Mouse (Mus musculus) limb, embryonic 14.5 days (tissue): ENCODE results near the gene Tnfaip8l2. TPM values are rescaled to one million over a fixed set of nuclear protein-coding genes. Genes with fewer than 3 reads are reported as not detected.

ENCODE experiments used
- ATAC-seq: fragments of 200-750 bp; cut with Nextera tagmentation; 2 replicates; pipeline ENCODE4 v1.8.0; 2017; ENCODE audit warnings: low read depth, moderate number of reproducible peaks, moderate TSS enrichment; ENCODE audit not compliant: low FRiP score
- DNase-seq: peaks from one replicate; pipeline ENCODE4 v3.0.0-alpha.2; 2015; ENCODE audit warnings: low spot score
- H3K27ac ChIP-seq: fragments of 300-500 bp; sonication (generic); replicated peaks from 2 replicates; pipeline ENCODE4 v1.5.1; 2014; ENCODE audit warnings: low read depth, mild to moderate bottlenecking, low read length, moderate library complexity, mixed read lengths
- H3K27me3 ChIP-seq: fragments of 300-500 bp; sonication (generic); 2 replicates; pipeline ENCODE4 v1.6.1; 2014; ENCODE audit warnings: low read length, mixed read lengths; ENCODE audit not compliant: control insufficient read depth, insufficient read depth
- H3K36me3 ChIP-seq: fragments of 300-500 bp; sonication (generic); 2 replicates; pipeline ENCODE4 v1.6.1; 2014; ENCODE audit warnings: mild to moderate bottlenecking, low read length, moderate library complexity, mixed read lengths; ENCODE audit not compliant: control insufficient read depth, insufficient read depth
- H3K4me1 ChIP-seq: fragments of 300-500 bp; sonication (generic); 2 replicates; pipeline ENCODE4 v1.6.1; 2014; ENCODE audit warnings: antibody characterized with exemption, low read length, mixed read lengths; ENCODE audit not compliant: control insufficient read depth, insufficient read depth
- H3K4me2 ChIP-seq: fragments of 300-500 bp; sonication (generic); replicated peaks from 2 replicates; pipeline ENCODE4 v1.6.1; 2014; ENCODE audit warnings: low read depth, mild to moderate bottlenecking, low read length, moderate library complexity; ENCODE audit not compliant: severe bottlenecking
- H3K4me3 ChIP-seq: fragments of 300-500 bp; sonication (generic); replicated peaks from 2 replicates; pipeline ENCODE4 v1.5.1; 2014; ENCODE audit warnings: low read length
- H3K9ac ChIP-seq: fragments of 300-500 bp; sonication (generic); 2 replicates; pipeline ENCODE4 v1.6.1; 2014; ENCODE audit warnings: mild to moderate bottlenecking, low read depth, low read length, moderate library complexity; ENCODE audit not compliant: severe bottlenecking
- H3K9me3 ChIP-seq: fragments of 300-500 bp; sonication (generic); 2 replicates; pipeline ENCODE4 v1.6.1; 2016; ENCODE audit warnings: low read length; ENCODE audit not compliant: control insufficient read depth
- POLR2A ChIP-seq: fragments of 200-500 bp; IDR thresholded peaks from 2 replicates; pipeline ENCODE4 v1.8.0; 2012; ENCODE audit warnings: inconsistent platforms, mild to moderate bottlenecking, moderate library complexity, borderline replicate concordance; ENCODE audit not compliant: insufficient read depth, insufficient read length; ENCODE audit errors: extremely low read depth
- WGBS: fragments of 180-500 bp; shearing (Covaris S2); extraction: QIAGEN DNeasy Blood & Tissue Kit; methylation state at CpG from one replicate; pipeline ENCODE4 v1.1.7; 2014; 5-methylcytosine and 5-hydroxymethylcytosine counted together
- polyA plus RNA-seq, 2 experiments: library from polyadenylated mRNA; depleted of rRNA in 1 of 2; stranded (reverse) in 1 of 2; unstranded in 1 of 2; fragments of >200 nt; fragmentation: Nextera tagmentation in 1 of 2; extraction: Ambion mirVana in 1 of 2; gene quantifications; 2 replicates each; pipeline versions ENCODE4 v1.2.1 to v1.2.3; 2012 to 2014

Tnfaip8l2 gene
- polyA plus RNA-seq, 2 experiments, result 4.9 to 6.1 TPM

DNA sequence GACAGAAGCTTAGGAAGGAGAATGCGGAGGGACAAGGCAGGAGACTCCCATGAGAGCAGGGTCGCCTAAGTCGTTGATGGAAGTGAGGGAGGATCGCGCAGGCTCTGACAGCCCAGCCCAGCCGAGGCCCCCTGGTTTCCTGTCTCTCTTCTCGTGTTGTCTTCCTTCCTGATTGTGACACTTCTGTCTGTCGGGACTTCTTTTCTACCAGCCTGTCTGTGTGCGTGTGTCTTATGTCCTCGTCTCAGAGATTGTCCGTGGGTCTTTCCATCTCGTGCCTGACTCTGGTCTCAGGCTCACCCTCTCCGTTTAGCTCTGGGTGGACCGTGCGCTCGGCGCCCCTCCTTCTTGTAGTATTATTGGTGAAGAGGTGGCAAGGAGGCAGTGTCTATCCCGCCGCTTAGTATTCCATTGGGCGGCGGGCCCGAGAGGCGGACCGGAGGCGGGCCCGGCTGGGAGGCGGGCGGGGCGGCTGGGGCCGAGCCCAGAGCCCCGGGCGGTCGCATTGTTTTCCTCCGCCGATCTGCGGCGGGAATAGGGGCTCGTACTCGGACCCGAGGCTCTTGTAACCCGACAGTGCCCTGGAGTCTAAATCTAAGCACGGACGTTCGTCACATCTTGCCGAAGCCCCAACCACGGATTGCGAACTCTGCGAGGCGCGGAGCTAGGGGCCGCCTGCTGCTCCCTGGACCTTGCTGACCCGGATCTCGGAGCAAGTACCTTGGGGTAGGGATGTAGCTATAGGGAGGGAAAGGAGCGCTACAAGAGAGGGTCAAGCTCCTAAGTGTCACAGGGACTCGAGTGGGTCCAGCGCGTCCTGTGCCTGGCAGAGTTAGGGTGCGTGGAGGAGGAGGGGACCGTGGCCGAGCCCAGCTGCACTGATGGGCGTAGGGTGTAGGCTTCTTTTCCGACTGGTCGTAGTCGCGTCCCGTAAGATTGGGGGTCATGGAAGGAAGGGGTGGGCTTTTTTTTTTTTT, 18.1 kb upstream of the Tnfaip8l2 start, which contains the start of gene Sema6c:
TSS of gene Sema6c (plus strand) at position 471 of the 977 bp plus-strand sequence.
- peak within 1 kb of the TSS; percentile 93 for H3K4me3 ChIP-seq
- TF ChIP-seq POLR2A, result 0 out of 2 replicates have a peak, but pooled peaks have one; percentile 15

DNA sequence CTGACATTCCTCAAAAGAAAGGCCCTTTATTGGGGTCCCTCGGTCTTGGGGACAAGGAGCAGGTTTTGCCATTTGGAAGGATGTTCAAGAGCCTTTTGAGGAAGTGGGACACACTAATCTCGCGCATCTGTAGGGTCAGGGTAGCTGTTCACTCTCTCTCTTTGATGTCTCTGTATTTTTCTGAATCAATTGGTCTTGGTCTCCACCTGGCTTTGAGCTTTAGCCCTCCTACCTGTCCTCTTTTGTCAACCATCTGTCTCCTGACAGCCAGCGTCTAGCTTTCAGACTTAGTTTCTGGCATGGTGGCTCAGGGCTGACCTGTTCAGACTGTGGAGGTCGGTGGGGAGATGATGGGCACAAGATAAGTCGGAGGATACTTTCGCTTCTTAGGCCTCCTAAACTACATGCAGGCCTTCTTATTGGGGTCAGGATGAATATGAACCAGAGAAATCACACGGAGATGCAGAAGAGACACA, 17.4 kb upstream of the Tnfaip8l2 start:
- Histone ChIP-seq H3K4me3 (peak overlapping the region; percentile 93), H3K4me1 (peaks cover 15% of the 10 kb centered on the region; the same call in 1 of the 2 replicates), H3K4me2 (peak overlapping the region; percentile 82), H3K9me3 (no peaks in the 10 kb centered on the region), H3K9ac (peak overlapping the region; percentile 38; the same call in 1 of the 2 replicates), H3K36me3 (peaks cover 4% of the 10 kb centered on the region; the same call in 1 of the 2 replicates), H3K27me3 (no peaks in the 10 kb centered on the region), H3K27ac (no peak overlapping the region)
- 19% methylated on average over 8 of the region's 8 CpGs for WGBS
- ATAC-seq (no peak), DNase-seq (no peak)
- TF ChIP-seq POLR2A, result no peak

More for the DNA sequence above, 18.1 kb upstream of the Tnfaip8l2 start, which contains the start of gene Sema6c:
- H3K9ac ChIP-seq, result peak within 1 kb of the TSS; percentile 74
- DNase-seq (peak; percentile 93), ATAC-seq (peak; percentile 95)
- H3K27ac ChIP-seq, result peak within 1 kb of the TSS; percentile 63; the same call in 1 of the 2 replicates
- H3K4me2 ChIP-seq, result peak within 1 kb of the TSS; percentile 82
- peaks cover 15% of the 10 kb centered on the region; the same call in 1 of the 2 replicates for H3K4me1 ChIP-seq
- H3K27me3 ChIP-seq, result no peaks in the 10 kb centered on the region
- H3K9me3 ChIP-seq, result no peaks in the 10 kb centered on the region
- H3K36me3 ChIP-seq, result peaks cover 11% of the 10 kb centered on the region
- 2% methylated on average over 66 of the region's 66 CpGs for WGBS

DNA sequence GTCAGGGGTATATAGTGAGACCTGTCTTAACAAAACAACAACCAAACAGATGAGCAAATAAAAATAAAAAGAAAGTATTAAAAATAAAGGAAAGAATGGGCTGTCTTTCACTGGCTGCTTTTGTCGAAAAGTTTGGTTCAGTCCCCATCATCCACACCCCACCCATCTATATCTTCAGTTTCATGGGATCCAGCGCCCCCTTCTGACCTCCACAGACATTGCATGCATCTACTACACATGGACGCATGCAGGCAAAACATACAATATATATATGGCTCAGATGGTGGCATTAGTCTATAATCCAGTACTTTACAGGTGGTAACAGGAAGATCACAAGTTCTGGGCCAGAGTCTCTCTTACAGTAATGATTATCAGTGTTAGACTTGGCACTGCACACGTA, 11.7 kb upstream of the Tnfaip8l2 start:
- Histone ChIP-seq H3K4me3 (no peak overlapping the region), H3K27me3 (no peaks in the 10 kb centered on the region), H3K4me1 (no peaks in the 10 kb centered on the region), H3K9ac (no peak overlapping the region), H3K4me2 (no peak overlapping the region), H3K36me3 (no peaks in the 10 kb centered on the region), H3K27ac (no peak overlapping the region), H3K9me3 (no peaks in the 10 kb centered on the region)
- ATAC-seq (no peak), DNase-seq (no peak)
- WGBS, result 55% methylated on average over 4 of the region's 4 CpGs
- no peak for TF ChIP-seq POLR2A

DNA sequence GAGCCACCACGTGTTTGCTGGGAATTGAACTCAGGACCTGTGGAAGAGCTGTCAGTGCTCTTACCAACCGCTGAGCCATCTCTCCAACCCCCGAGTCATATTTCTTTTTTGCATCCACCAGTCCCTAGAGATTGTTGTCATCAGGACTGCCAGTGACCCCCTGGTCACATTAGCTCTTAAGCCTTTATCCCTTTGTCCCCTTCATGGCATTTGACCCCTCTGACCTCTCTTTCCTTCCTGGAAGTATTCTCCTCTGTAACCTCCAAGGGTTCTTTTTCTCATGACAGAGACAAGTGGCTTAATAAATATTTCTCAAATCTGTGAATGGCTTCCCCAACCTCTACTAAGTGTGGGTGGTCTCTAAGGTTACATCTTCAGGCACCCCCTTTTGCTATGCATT, 5.8 kb upstream of the Tnfaip8l2 start:
- H3K36me3 ChIP-seq, result no peaks in the 10 kb centered on the region
- no peak overlapping the region for H3K4me2 ChIP-seq
- no peaks in the 10 kb centered on the region for H3K9me3 ChIP-seq
- 65% methylated on average over 3 of the region's 3 CpGs for WGBS
- H3K9ac ChIP-seq, result no peak overlapping the region
- ATAC-seq (no peak), DNase-seq (no peak)
- H3K27me3 ChIP-seq, result no peaks in the 10 kb centered on the region
- no peak for TF ChIP-seq POLR2A
- H3K27ac ChIP-seq, result no peak overlapping the region
- no peaks in the 10 kb centered on the region for H3K4me1 ChIP-seq
- no peak overlapping the region for H3K4me3 ChIP-seq

DNA sequence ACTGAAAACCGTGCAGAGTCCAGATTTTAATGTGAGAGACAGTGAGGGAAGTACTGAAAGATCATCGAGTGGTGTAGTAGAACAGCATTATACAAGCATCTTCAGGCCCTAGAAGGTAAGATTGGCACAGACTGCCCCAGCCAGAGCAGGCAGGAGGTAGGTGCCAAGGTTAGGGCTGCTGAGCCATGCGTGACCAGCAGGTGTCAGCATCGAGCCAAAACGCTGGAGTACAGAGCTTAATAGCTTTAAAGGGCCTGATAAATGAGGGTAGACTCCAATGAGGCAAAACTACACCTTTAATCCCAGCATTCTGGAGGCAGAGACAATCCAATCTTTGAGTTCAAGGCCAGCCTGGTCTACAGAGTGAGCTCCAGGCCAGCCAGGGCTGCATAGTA, 454 bp upstream of the Tnfaip8l2 start:
- H3K4me1 ChIP-seq, result no peaks in the 10 kb centered on the region
- H3K9ac ChIP-seq, result no peak overlapping the region
- no peak for TF ChIP-seq POLR2A
- H3K36me3 ChIP-seq, result peaks cover 25% of the 10 kb centered on the region
- no peak overlapping the region for H3K4me3 ChIP-seq
- H3K4me2 ChIP-seq, result no peak overlapping the region
- no peaks in the 10 kb centered on the region for H3K27me3 ChIP-seq
- DNase-seq, result peak; percentile 79
- WGBS, result 10% methylated on average over 5 of the region's 5 CpGs
- peak; percentile 75; the same call in 1 of the 2 replicates for ATAC-seq
- H3K9me3 ChIP-seq, result no peaks in the 10 kb centered on the region
- H3K27ac ChIP-seq, result no peak overlapping the region
